Mouse (Mus musculus): ENCODE data around the gene Trpc7. TPM values are rescaled to one million over a fixed set of nuclear protein-coding genes. Genes with fewer than 3 reads are reported as not detected.

Gene Trpc7
- polyA plus RNA-seq (2015; fragmentation: Nextera tagmentation; extraction: Ambion mirVana) = not detected in 2 replicates

GRCm38 (mm10) chr13:56895893-56896292 lies at the start of gene Trpc7:
Gene Trpc7 (minus strand): TSS chr13:56895993.
- no peak for ATAC-seq
- no peaks in the 10 kb centered on the region for H3K27me3 ChIP-seq (replicated peaks; ENCODE audit: insufficient read depth, low read length)
- 67% methylated on average over 3 of the region's 3 CpGs for WGBS

DNA sequence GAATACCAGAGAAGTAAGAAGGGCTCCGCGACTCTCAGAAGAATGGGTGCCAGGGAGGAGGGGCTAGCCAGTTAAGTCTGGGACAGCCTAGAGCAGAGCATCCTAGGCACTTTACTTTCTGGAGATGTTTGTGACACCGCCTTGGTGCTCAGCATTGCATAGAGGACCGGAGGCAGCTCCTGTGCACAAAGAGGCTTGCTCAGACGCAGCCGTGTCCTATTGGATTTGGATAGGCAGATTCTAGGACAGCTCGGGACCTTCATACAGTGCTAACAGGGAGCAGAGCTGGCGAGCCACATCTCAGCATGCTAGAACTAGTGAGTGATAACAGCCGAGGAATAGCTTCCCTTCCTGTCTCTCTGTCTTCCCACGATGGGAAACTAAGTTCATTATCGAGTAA lies 43.5 kb upstream of the Trpc7 start:
- no peak overlapping the region for H3K9ac ChIP-seq (replicated peaks; ENCODE audit: low read depth)
- H3K4me3 ChIP-seq (ENCODE audit: low read depth, low read length) = no peak overlapping the region
- no peak for TF ChIP-seq CTCF (IDR thresholded peaks at IDR 0.05)
- TF ChIP-seq EP300 (IDR thresholded peaks at IDR 0.05) = no peak
- H3K27me3 ChIP-seq (replicated peaks; ENCODE audit: insufficient read depth, low read length) = no peaks in the 10 kb centered on the region
- DNase-seq (ENCODE audit: low spot score) (no peak), ATAC-seq (no peak)
- H3K27ac ChIP-seq (ENCODE audit: low read length) = no peak overlapping the region
- H3K4me2 ChIP-seq (replicated peaks; ENCODE audit: low read depth, low read length) = no peak overlapping the region
- WGBS = 79% methylated on average over 11 of the region's 11 CpGs
- no peaks in the 10 kb centered on the region for H3K9me3 ChIP-seq (ENCODE audit: low read length)
- H3K4me1 ChIP-seq (ENCODE audit: insufficient read depth, low read depth, low read length) = no peaks in the 10 kb centered on the region
- no peaks in the 10 kb centered on the region for H3K36me3 ChIP-seq (ENCODE audit: insufficient read depth, low read length)

More at GRCm38 (mm10) chr13:56895893-56896292, at the start of gene Trpc7:
- TF ChIP-seq CTCF (IDR thresholded peaks at IDR 0.05) (no peak), EP300 (IDR thresholded peaks at IDR 0.05) (no peak)
- Histone ChIP-seq H3K36me3 (ENCODE audit: insufficient read depth, low read length) (no peaks in the 10 kb centered on the region), H3K9me3 (ENCODE audit: low read length) (no peaks in the 10 kb centered on the region), H3K4me2 (replicated peaks; ENCODE audit: low read depth, low read length) (no peak within 1 kb of the TSS), H3K4me3 (ENCODE audit: low read depth, low read length) (no peak within 1 kb of the TSS), H3K27ac (ENCODE audit: low read length) (no peak within 1 kb of the TSS), H3K9ac (replicated peaks; ENCODE audit: low read depth) (no peak within 1 kb of the TSS), H3K4me1 (ENCODE audit: insufficient read depth, low read depth, low read length) (no peaks in the 10 kb centered on the region)
- DNase-seq (ENCODE audit: low spot score) = no peak

DNA sequence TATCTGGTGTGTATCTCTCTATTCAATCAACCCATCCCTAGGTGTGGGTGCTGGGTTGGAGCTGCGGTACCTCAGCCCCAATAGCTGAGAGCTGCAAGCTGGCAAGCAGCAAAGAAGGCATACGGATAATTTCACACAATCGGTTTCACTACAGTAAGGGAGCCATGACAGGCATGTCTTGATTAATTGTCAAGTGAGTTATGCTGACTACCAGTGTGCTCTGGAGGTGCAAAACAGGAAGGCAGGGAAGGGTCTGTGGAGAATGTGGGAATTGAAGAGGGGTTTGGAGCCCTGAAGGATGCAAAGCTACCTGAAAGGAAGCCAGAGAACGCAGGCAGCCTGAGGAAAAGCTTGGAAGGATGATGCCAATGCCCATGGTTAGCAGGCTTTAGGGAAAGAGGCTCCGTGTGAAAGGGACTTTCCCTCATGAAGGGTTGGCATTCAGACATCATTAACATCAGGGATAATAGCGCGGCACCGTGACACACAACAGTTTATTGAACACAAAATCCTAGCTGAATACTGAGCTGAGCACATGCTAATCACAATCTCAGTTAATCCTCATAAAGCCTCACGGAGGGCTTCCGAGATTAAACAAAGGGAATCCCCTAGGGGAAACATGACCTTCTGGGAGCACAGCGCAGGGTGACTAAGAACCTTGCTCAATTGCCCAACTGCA lies 38.2 kb upstream of the Trpc7 start:
- Histone ChIP-seq H3K9me3 (ENCODE audit: low read length) (no peaks in the 10 kb centered on the region), H3K4me2 (replicated peaks; ENCODE audit: low read depth, low read length) (no peak overlapping the region), H3K4me3 (ENCODE audit: low read depth, low read length) (no peak overlapping the region), H3K36me3 (ENCODE audit: insufficient read depth, low read length) (no peaks in the 10 kb centered on the region), H3K27me3 (replicated peaks; ENCODE audit: insufficient read depth, low read length) (no peaks in the 10 kb centered on the region), H3K4me1 (ENCODE audit: insufficient read depth, low read depth, low read length) (no peaks in the 10 kb centered on the region), H3K27ac (ENCODE audit: low read length) (no peak overlapping the region), H3K9ac (replicated peaks; ENCODE audit: low read depth) (no peak overlapping the region)
- TF ChIP-seq CTCF (IDR thresholded peaks at IDR 0.05) (no peak), EP300 (IDR thresholded peaks at IDR 0.05) (no peak)
- ATAC-seq = no peak
- DNase-seq (ENCODE audit: low spot score) = no peak
- WGBS = 77% methylated on average over 11 of the region's 11 CpGs

GRCm38 (mm10) chr13:56930421-56930820 lies 34.6 kb upstream of the Trpc7 start:
- no peaks in the 10 kb centered on the region for H3K9me3 ChIP-seq (ENCODE audit: low read length)
- H3K4me1 ChIP-seq (ENCODE audit: insufficient read depth, low read depth, low read length) = no peaks in the 10 kb centered on the region
- TF ChIP-seq CTCF (IDR thresholded peaks at IDR 0.05) (no peak), EP300 (IDR thresholded peaks at IDR 0.05) (no peak)
- H3K4me3 ChIP-seq (ENCODE audit: low read depth, low read length) = no peak overlapping the region
- no peak overlapping the region for H3K9ac ChIP-seq (replicated peaks; ENCODE audit: low read depth)
- WGBS = 91% methylated on average over 2 of the region's 2 CpGs
- H3K27ac ChIP-seq (ENCODE audit: low read length) = no peak overlapping the region
- DNase-seq (ENCODE audit: low spot score) (no peak), ATAC-seq (no peak)
- H3K36me3 ChIP-seq (ENCODE audit: insufficient read depth, low read length) = no peaks in the 10 kb centered on the region
- H3K4me2 ChIP-seq (replicated peaks; ENCODE audit: low read depth, low read length) = no peak overlapping the region
- no peaks in the 10 kb centered on the region for H3K27me3 ChIP-seq (replicated peaks; ENCODE audit: insufficient read depth, low read length)

DNA sequence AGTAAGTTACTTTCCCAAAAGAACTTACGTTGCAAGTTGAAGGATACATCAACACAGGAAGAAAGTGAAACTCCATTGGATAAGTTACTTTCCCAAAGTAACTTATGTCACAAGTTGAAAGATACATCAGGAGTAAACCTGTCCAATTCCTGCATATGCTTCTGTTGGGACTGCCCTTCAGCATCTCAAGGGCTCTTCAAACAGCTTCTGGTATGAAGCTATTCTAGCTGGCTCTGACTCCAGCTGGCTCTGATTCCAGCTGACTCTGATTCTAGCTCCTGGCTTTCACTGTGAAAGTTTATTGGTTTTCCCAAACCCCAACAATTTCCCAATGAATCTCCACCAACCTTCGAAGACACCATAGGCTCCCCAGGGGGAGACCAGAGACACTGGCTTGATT lies 27.2 kb upstream of the Trpc7 start:
- ATAC-seq (peak; percentile 80), DNase-seq (ENCODE audit: low spot score) (peak; percentile 73)
- TF ChIP-seq CTCF (IDR thresholded peaks at IDR 0.05) = no peak
- TF ChIP-seq EP300 (IDR thresholded peaks at IDR 0.05) = no peak; the same call in 1 of the 2 replicates
- Histone ChIP-seq H3K4me1 (ENCODE audit: insufficient read depth, low read depth, low read length) (no peaks in the 10 kb centered on the region), H3K9ac (replicated peaks; ENCODE audit: low read depth) (no peak overlapping the region), H3K36me3 (ENCODE audit: insufficient read depth, low read length) (no peaks in the 10 kb centered on the region), H3K4me2 (replicated peaks; ENCODE audit: low read depth, low read length) (no peak overlapping the region), H3K9me3 (ENCODE audit: low read length) (no peaks in the 10 kb centered on the region), H3K27me3 (replicated peaks; ENCODE audit: insufficient read depth, low read length) (no peaks in the 10 kb centered on the region), H3K4me3 (ENCODE audit: low read depth, low read length) (no peak overlapping the region), H3K27ac (ENCODE audit: low read length) (no peak overlapping the region)
- 63% methylated on average over 2 of the region's 2 CpGs for WGBS

GRCm38 (mm10) chr13:56921251-56921650 lies 25.5 kb upstream of the Trpc7 start:
- DNase-seq (ENCODE audit: low spot score) (no peak), ATAC-seq (no peak)
- no peaks in the 10 kb centered on the region for H3K27me3 ChIP-seq (replicated peaks; ENCODE audit: insufficient read depth, low read length)
- H3K4me3 ChIP-seq (ENCODE audit: low read depth, low read length) = no peak overlapping the region
- 62% methylated on average over 3 of the region's 3 CpGs for WGBS
- no peak overlapping the region for H3K27ac ChIP-seq (ENCODE audit: low read length)
- no peak overlapping the region for H3K9ac ChIP-seq (replicated peaks; ENCODE audit: low read depth)
- H3K9me3 ChIP-seq (ENCODE audit: low read length) = no peaks in the 10 kb centered on the region
- TF ChIP-seq EP300 (IDR thresholded peaks at IDR 0.05) (no peak), CTCF (IDR thresholded peaks at IDR 0.05) (no peak)
- H3K36me3 ChIP-seq (ENCODE audit: insufficient read depth, low read length) = no peaks in the 10 kb centered on the region
- no peaks in the 10 kb centered on the region for H3K4me1 ChIP-seq (ENCODE audit: insufficient read depth, low read depth, low read length)
- no peak overlapping the region for H3K4me2 ChIP-seq (replicated peaks; ENCODE audit: low read depth, low read length)

Data from lung, postnatal 0 days (tissue).